Mouse (Mus musculus): ENCODE measurements around the gene Dctn3.

DNA sequence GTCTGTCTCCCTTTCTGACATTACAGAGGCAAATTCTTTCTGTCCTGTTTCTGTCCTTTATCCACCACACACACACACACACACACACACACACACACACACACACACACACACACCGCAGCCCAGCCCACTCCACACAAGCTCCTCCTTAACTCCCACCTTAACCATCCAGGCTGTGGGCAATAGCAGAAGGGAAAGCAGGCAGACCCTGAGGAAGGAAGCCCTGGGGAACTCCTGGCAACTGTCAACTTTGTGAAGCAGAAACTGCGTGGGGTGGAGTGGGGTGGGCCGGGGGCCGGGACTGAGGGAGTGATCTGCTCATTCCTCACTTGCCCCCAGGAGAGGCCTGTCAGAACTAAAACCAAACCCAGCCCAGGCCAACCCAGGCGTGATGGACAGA is 51.5 kb downstream of the Dctn3 start:
- no peak for TF ChIP-seq CTCF (IDR thresholded peaks at IDR 0.05; ENCODE audit: extremely low read depth, insufficient read depth, insufficient read length, insufficient replicate concordance)
- no peak for TF ChIP-seq POLR2A (IDR thresholded peaks at IDR 0.05; ENCODE audit: low read depth, low read length)

All from spleen, adult 2 months (tissue).